Mouse (Mus musculus): ENCODE measurements around the gene Tmem45a2. TPM values are rescaled to one million over a fixed set of nuclear protein-coding genes. Genes with fewer than 3 reads are reported as not detected.

Gene Tmem45a2
- polyA plus RNA-seq (2014; fragmentation: Illumina TruSeq; extraction: RNeasy Lipid Tissue Mini Kit (QIAGEN cat#74804); ENCODE audit: low read depth, low replicate concordance), result not detected

DNA sequence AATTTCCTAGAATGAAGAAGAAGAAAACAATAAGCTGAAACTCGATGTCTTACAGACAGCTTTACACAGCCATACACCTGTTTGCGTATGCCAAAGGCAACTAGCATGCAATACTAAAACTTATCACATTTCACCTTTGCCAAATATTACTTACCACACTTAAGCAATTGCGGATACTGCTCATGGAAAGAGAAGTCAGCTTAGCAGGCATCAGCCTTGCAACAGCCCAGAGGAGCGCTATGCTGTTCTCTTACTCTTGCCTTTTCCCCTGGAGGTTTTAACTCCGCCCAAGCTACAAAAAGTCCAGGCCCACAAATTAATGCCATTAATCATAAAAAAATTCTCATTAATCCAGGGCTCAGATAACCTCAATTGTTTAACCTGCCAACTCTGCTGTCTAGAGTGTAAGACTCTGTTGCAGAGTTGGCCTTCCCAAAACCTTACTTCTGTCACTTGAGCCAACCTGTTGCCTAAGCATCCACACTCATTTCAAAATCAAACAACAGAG is at the start of gene Tmem45a2:
Gene Tmem45a2, minus strand, starts transcription at position 241 of the 508 bp plus-strand sequence.

Other genes starting within 250 kb of the Tmem45a2 start
- 6.0 TPM for gene Tmem45a, start 185.2 kb downstream of the Tmem45a2 start, polyA plus RNA-seq (2014; fragmentation: Illumina TruSeq; extraction: RNeasy Lipid Tissue Mini Kit (QIAGEN cat#74804); ENCODE audit: low read depth, low replicate concordance)
- not detected for gene Lnp1, start 143.3 kb downstream of the Tmem45a2 start, polyA plus RNA-seq (2014; fragmentation: Illumina TruSeq; extraction: RNeasy Lipid Tissue Mini Kit (QIAGEN cat#74804); ENCODE audit: low read depth, low replicate concordance)
- 26.2 TPM for gene Tomm70a, start 50.3 kb upstream of the Tmem45a2 start, polyA plus RNA-seq (2014; fragmentation: Illumina TruSeq; extraction: RNeasy Lipid Tissue Mini Kit (QIAGEN cat#74804); ENCODE audit: low read depth, low replicate concordance)
- 30.2 TPM for gene Nit2, start 96.0 kb upstream of the Tmem45a2 start, polyA plus RNA-seq (2014; fragmentation: Illumina TruSeq; extraction: RNeasy Lipid Tissue Mini Kit (QIAGEN cat#74804); ENCODE audit: low read depth, low replicate concordance)
- gene Tbc1d23, start 160.1 kb upstream of the Tmem45a2 start, polyA plus RNA-seq (2014; fragmentation: Illumina TruSeq; extraction: RNeasy Lipid Tissue Mini Kit (QIAGEN cat#74804); ENCODE audit: low read depth, low replicate concordance), result 28.7 TPM
- 0.47 TPM for gene Tmem30c, start 221.5 kb upstream of the Tmem45a2 start, polyA plus RNA-seq (2014; fragmentation: Illumina TruSeq; extraction: RNeasy Lipid Tissue Mini Kit (QIAGEN cat#74804); ENCODE audit: low read depth, low replicate concordance)